Mouse (Mus musculus): ENCODE data around the gene Bbs2.

- no peak for TF ChIP-seq CTCF (IDR thresholded peaks at IDR 0.05; ENCODE audit: insufficient read depth, low read length)
- no peak for TF ChIP-seq POLR2A (IDR thresholded peaks at IDR 0.05; ENCODE audit: borderline replicate concordance, extremely low read depth, low read depth, low read length)
These were observed 49.5 kb upstream of the Bbs2 start for GRCm38 (mm10) chr8:94148236-94148635.

Measured in lung, adult 2 months (tissue).